Mouse (Mus musculus) heart, embryonic 10.5 days (tissue): ENCODE measurements around the gene Tcf7. TPM values are rescaled to one million over a fixed set of nuclear protein-coding genes. Genes with fewer than 3 reads are reported as not detected.

Experiments
- DNase-seq: peaks from one replicate; pipeline ENCODE4 v3.0.0-alpha.2; 2017; ENCODE audit warnings: low spot score
- H3K27ac ChIP-seq: fragments of 300-500 bp; sonication (generic); 2 replicates; pipeline ENCODE4 v1.5.1; 2016; ENCODE audit warnings: mild to moderate bottlenecking
- H3K27me3 ChIP-seq: fragments of 300-500 bp; sonication (generic); 2 replicates; pipeline ENCODE4 v1.6.1; 2016; ENCODE audit warnings: mild to moderate bottlenecking; ENCODE audit not compliant: poor library complexity, insufficient read depth, severe bottlenecking
- H3K36me3 ChIP-seq: fragments of 300-500 bp; sonication (generic); 2 replicates; pipeline ENCODE4 v1.6.1; 2016; ENCODE audit warnings: mild to moderate bottlenecking, moderate library complexity
- H3K4me1 ChIP-seq: fragments of 300-500 bp; sonication (generic); 2 replicates; pipeline ENCODE4 v1.6.1; 2016; ENCODE audit warnings: mild to moderate bottlenecking
- H3K4me3 ChIP-seq: fragments of 300-500 bp; sonication (generic); 2 replicates; pipeline ENCODE4 v1.5.1; 2016; ENCODE audit warnings: mild to moderate bottlenecking, moderate library complexity
- H3K9me3 ChIP-seq: fragments of 300-500 bp; sonication (generic); 2 replicates; pipeline ENCODE4 v1.6.1; 2016; ENCODE audit warnings: mild to moderate bottlenecking, moderate library complexity
- WGBS: fragments of 180-500 bp; shearing (Covaris S2); methylation state at CpG from one replicate; pipeline ENCODE4 v1.1.7; 2016; 5-methylcytosine and 5-hydroxymethylcytosine counted together
- polyA plus RNA-seq: library from polyadenylated mRNA; unstranded; fragments of >200 nt; fragmentation: Nextera tagmentation; extraction: Ambion mirVana; gene quantifications from 2 replicates; pipeline ENCODE4 v1.2.1, GENCODE M21; 2016

Tcf7 gene
- polyA plus RNA-seq, result 7.6 and 11.5 TPM in 2 replicates

DNA sequence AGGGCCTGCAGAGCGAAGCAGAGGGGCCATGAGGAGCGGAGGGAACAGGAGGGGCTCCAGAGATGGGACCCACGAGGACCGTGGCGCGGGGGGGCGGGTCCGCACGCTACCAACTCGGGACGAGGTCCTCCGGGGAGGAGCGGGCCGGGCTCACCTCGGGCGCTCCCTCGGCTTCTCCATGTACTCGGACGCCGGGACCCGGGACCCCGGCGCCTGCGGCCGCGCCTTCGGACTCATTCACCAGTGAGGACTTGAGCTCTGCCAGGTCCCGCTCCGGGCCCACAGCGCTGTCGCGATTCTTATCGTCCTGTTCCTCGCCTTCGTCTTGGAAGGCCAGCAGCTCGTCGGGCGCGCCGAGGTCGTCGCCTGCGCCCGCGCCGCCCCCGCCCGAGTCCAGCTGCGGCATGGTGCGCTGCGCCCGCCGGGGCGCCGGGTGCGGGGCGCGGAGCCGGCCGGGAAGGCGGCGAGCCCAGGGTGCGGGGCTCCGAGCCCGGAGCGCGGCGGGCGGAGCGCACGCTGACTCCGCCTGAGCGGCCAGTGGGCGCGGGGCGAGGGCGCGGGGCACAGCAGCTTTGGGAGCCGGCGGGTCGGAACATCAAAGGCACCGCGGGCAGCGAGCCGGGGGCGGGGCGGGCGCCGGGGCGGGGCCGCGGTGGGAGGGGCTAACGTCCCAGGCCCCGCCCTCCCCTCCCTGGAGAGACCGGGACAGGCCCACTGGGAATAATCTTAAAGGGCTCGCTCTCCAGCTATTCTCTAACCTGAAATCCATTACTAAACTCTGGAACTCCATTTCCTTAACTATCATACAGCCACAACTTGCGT is at the start of gene Tcf7:
TSS of gene Tcf7 (minus strand) at position 241 of the 822 bp plus-strand sequence.
- H3K36me3 ChIP-seq, result peaks cover 11% of the 10 kb centered on the region
- H3K4me1 ChIP-seq, result peaks cover 56% of the 10 kb centered on the region
- WGBS, result under 1% methylated on average over 94 of the region's 97 CpGs
- peak within 1 kb of the TSS; percentile 81 for H3K4me3 ChIP-seq
- H3K27me3 ChIP-seq, result peaks cover 36% of the 10 kb centered on the region
- H3K27ac ChIP-seq, result peak within 1 kb of the TSS; percentile 89
- peak; percentile 91 for DNase-seq
- H3K9me3 ChIP-seq, result no peaks in the 10 kb centered on the region

DNA sequence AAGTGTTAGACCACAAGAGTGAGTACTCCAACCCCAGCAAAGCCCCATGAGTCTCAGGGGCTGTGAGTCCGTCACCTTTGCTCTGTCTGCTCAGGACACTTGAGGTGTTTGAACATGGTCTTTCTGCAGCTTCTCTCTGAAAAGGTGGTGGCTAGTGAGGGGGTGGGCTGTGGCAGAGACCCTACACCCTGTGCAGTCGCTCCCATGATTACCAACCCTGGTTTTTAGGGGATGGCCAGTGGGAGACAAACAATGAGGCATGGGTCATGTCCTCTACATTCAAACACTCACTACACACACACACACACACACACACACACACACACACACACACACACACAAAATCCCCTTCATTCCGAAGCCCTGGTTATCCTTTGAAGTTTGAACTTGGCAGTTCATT is 44.5 kb upstream of the Tcf7 start:
- no peaks in the 10 kb centered on the region for H3K36me3 ChIP-seq
- H3K4me3 ChIP-seq, result no peak overlapping the region
- peaks cover 26% of the 10 kb centered on the region for H3K27me3 ChIP-seq
- no peak for DNase-seq
- no peaks in the 10 kb centered on the region for H3K9me3 ChIP-seq
- no peaks in the 10 kb centered on the region for H3K4me1 ChIP-seq
- 63% methylated on average over 3 of the region's 3 CpGs for WGBS
- no peak overlapping the region for H3K27ac ChIP-seq

DNA sequence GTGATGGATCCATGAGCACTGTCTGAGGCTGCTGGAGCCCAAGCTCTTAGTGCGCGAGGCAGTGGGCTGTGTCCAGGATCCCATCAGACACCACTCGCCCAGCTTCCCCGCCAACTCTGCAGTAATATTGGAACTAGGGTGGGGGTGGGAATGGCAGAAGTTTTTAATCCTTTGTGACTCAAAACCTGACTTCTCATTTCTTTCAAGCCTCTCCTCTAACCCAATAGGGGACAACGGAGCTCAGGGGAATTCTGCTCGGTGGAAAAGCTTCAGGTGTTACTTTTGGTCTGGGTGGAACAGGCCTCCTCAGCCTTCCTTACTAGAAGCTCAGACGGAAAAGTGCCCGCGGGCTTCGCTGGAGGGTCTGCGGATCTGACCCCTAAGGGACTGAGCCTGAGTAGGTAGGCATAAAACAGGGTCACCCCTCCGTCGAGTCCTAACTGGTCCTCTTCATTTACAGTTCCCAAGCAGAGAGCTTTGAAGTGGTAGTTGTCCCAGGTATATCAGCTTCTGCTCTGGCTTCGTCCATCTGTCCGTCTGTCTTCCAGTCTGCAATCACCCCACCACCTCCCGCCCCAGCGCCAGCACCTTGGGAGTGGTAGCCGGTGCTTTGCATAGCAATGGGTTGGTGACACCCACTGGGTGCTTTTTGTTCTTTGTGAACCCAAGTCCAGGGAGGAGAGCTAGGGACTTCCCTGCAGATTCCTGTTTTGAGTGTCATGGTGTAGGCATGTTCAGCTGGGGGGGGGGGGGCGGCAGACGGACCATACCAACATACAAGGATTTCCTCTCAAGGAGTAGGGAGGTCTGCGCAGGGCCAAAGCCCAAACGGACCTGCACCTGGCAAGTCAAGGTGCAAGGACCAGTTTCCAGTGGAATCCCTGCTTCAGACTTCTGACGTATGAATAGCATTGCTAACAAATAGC is 41.9 kb upstream of the Tcf7 start:
- Histone ChIP-seq H3K4me1 (no peaks in the 10 kb centered on the region), H3K4me3 (no peak overlapping the region), H3K27ac (no peak overlapping the region), H3K27me3 (peaks cover 26% of the 10 kb centered on the region), H3K36me3 (no peaks in the 10 kb centered on the region), H3K9me3 (no peaks in the 10 kb centered on the region)
- no peak for DNase-seq
- 53% methylated on average over 23 of the region's 23 CpGs for WGBS

DNA sequence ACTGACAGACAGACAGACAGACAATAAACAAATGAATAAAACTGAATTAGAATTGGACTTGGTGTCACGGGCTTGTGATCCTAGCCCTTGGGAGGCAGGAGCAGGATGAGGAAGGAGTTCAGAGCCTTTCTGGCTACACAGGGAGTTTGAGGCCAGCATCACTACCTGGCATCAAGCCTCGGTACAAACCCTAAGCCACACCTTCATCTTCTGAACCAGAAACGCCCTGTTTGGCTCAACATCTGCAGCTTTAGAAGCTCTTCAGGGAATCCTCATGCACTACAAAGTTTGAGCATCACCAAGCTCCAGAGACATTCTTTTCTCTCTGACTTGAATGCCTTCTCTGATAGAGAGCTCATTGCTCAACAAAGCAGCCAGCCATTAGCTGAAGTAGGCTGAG is 38.7 kb upstream of the Tcf7 start:
- DNase-seq, result no peak
- Histone ChIP-seq H3K36me3 (no peaks in the 10 kb centered on the region), H3K4me3 (no peak overlapping the region), H3K27ac (no peak overlapping the region), H3K27me3 (peaks cover 26% of the 10 kb centered on the region), H3K4me1 (peaks cover 9% of the 10 kb centered on the region), H3K9me3 (no peaks in the 10 kb centered on the region)
- WGBS, result 69% methylated on average over 3 of the region's 3 CpGs

DNA sequence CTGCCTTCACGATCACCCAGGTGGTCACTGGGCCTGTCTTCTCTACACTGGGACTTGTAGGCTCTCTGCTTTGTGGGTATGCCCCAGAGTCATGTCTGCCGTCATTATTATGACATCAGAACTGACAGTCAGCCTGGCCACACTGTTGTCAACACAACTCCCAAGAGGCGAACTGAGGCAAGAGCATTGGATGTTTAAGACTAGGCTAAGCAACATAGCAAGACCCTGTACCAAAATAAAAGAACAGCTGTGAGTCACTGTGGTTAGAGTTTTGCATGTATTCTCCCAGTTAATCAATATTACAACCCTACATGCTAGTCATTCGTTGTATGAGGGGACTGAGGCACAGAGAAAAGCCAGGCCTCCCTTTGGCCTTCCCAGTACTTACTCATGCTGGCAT is 37.7 kb upstream of the Tcf7 start:
- 75% methylated on average over 4 of the region's 4 CpGs for WGBS

DNA sequence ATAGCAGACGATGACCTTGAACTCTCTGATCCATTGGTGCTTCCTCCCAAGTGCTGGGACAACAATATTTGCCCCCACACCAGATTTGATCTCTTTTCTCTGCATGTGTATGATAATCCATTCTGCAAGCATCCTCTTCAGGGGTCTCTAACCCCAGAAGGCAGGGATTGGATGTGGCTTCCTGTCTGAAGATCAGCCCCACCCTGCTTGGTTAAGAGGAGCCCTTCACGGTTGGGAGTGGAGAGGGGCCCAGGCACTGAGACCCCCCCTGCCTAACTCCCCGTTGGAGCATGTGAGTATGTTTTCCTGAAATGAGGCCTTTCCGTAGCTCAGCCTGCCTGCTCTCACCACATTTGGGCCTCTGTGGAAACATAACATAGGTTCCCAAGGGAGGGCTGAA is 36.9 kb upstream of the Tcf7 start:
- Histone ChIP-seq H3K27me3 (peaks cover 26% of the 10 kb centered on the region), H3K4me3 (no peak overlapping the region), H3K9me3 (no peaks in the 10 kb centered on the region), H3K4me1 (peaks cover 12% of the 10 kb centered on the region), H3K36me3 (no peaks in the 10 kb centered on the region), H3K27ac (no peak overlapping the region)
- 62% methylated on average over 4 of the region's 4 CpGs for WGBS
- no peak for DNase-seq

More for the DNA sequence above, 37.7 kb upstream of the Tcf7 start:
- Histone ChIP-seq H3K27ac (no peak overlapping the region), H3K36me3 (no peaks in the 10 kb centered on the region), H3K4me1 (peaks cover 9% of the 10 kb centered on the region), H3K9me3 (no peaks in the 10 kb centered on the region), H3K4me3 (no peak overlapping the region), H3K27me3 (peaks cover 27% of the 10 kb centered on the region)
- no peak for DNase-seq

DNA sequence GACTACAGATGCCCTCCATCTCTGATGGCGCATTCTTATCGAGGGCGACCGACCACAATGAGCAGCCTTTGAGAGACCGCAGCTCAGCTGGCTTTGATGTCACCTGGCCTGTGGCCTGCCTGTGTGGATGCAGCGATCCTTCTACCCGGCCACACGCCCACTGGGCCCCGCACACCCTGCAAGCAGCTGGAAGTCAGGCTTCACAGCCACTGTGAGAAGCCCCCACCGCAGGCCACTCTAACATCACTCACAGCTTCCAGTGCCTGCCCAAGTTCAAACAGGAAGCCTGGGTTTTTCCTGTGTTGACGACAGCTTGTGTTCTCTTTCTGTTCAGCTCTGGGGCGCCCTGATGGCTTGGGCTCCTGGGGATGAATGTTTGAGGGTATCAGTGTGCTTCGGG is 35.6 kb upstream of the Tcf7 start:
- Histone ChIP-seq H3K9me3 (no peaks in the 10 kb centered on the region), H3K36me3 (no peaks in the 10 kb centered on the region), H3K27me3 (peaks cover 23% of the 10 kb centered on the region), H3K4me1 (peaks cover 22% of the 10 kb centered on the region), H3K27ac (peak overlapping the region; percentile 2; the same call in 1 of the 2 replicates), H3K4me3 (no peak overlapping the region)
- WGBS, result 53% methylated on average over 13 of the region's 13 CpGs
- DNase-seq, result no peak

DNA sequence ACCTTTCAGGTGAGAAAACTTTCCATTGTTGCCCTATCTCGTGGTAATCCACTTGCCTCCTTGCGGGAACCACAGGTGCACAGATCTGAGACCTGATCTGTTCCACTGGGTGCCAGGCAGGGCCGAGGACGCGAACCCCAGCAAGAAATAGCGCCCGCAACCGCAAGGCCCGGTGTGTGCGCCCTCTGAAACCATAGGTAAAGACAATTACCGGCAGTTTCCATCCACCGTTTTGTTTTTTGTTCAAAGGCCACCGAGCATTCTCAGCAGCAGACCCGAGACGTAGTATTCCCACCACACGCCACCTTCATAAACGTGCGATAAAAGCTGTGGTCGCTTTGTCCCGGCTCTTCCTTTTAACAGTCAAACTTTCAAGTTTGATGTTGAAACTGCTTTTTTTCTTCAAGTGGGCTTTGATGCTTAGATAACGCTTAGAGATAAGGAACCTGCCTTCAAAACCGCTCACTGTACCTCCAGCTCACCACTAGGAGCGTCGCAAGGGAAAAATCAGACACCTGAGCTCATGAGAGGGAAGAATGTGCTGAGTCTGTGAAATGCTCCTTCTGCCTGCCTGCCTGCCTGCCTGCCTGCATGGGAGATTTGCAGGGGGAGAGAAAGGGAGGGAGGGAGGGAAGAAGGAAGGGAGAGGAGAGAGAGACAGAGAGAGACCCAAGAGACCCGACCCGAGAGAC is 31.4 kb upstream of the Tcf7 start:
- WGBS, result 10% methylated on average over 26 of the region's 26 CpGs
- Histone ChIP-seq H3K27ac (0 out of 2 replicates have a peak overlapping the region, but pooled peaks have one; percentile 13), H3K36me3 (no peaks in the 10 kb centered on the region), H3K4me1 (peaks cover 35% of the 10 kb centered on the region), H3K4me3 (peak overlapping the region; percentile 12; the same call in 1 of the 2 replicates), H3K9me3 (no peaks in the 10 kb centered on the region), H3K27me3 (peaks cover 21% of the 10 kb centered on the region)
- no peak for DNase-seq

DNA sequence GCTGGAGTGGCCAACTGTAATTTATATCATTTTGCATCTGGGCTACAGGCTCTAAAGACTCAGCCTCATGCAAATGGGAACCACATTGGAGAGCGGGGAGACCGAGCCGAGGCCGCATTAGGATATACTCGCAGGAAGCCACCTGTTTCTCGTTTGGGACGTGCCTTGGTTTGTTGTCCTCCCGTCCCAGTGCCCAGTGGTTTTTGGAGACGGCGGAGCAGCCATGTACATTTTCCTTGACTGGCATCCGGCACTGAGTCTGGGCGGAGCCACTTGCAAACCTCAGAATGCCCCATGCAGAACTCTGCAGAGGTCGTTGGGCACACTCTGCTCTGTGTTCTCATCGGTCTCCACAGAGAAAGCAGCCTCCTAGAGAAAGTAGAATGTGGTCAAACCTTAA is 27.9 kb upstream of the Tcf7 start:
- no peak overlapping the region for H3K4me3 ChIP-seq
- no peak overlapping the region for H3K27ac ChIP-seq
- H3K27me3 ChIP-seq, result peaks cover 17% of the 10 kb centered on the region
- H3K4me1 ChIP-seq, result peaks cover 36% of the 10 kb centered on the region
- H3K9me3 ChIP-seq, result no peaks in the 10 kb centered on the region
- WGBS, result 71% methylated on average over 14 of the region's 14 CpGs
- DNase-seq, result no peak
- H3K36me3 ChIP-seq, result no peaks in the 10 kb centered on the region

DNA sequence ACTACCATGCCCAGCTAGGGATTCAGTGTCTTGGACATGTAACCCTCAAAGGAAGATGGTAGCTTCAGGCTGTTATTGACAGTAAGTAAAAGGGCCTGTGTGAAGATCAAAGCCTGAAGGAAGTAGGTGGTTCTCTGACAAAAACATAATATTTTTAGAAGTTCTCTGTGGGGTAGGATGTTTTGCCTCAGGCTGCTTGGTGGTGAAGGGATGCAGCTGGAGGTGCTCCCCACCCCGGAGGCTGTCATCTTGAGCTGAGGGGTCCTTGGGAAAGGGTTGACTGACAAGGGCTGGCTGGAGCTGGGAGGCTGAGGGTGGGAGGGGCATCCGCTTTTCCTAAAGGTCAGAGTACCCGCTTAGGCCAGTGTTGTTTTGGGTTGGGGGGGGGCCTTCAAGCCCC is 26.7 kb upstream of the Tcf7 start:
- WGBS, result 62% methylated on average over 3 of the region's 3 CpGs
- peaks cover 8% of the 10 kb centered on the region for H3K27me3 ChIP-seq
- H3K4me1 ChIP-seq, result peaks cover 32% of the 10 kb centered on the region
- no peaks in the 10 kb centered on the region for H3K9me3 ChIP-seq
- H3K4me3 ChIP-seq, result no peak overlapping the region
- H3K36me3 ChIP-seq, result no peaks in the 10 kb centered on the region
- DNase-seq, result no peak
- H3K27ac ChIP-seq, result no peak overlapping the region

DNA sequence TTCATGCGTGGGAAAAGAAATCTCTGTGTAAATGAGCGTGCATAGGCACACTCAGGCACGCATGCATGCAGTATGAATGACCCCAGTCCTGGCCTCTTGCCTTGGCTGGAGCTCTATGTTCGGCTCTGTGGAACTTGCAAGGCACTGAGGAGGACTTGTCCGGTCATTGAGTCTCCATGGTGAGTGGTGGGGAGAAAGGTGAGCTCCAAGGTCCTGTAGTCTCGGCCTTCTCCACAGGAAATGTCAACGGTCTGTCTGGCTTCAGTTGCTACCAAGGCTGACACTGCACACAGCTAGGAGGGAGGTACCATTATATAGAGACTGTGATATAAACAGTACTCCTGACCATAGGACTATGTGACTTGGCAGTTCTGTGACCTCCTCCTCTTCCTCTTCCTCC is 23.6 kb upstream of the Tcf7 start:
- 74% methylated on average over 7 of the region's 7 CpGs for WGBS
- Histone ChIP-seq H3K27ac (no peak overlapping the region), H3K4me3 (no peak overlapping the region), H3K9me3 (no peaks in the 10 kb centered on the region), H3K4me1 (peaks cover 17% of the 10 kb centered on the region), H3K27me3 (no peaks in the 10 kb centered on the region), H3K36me3 (no peaks in the 10 kb centered on the region)
- no peak for DNase-seq

DNA sequence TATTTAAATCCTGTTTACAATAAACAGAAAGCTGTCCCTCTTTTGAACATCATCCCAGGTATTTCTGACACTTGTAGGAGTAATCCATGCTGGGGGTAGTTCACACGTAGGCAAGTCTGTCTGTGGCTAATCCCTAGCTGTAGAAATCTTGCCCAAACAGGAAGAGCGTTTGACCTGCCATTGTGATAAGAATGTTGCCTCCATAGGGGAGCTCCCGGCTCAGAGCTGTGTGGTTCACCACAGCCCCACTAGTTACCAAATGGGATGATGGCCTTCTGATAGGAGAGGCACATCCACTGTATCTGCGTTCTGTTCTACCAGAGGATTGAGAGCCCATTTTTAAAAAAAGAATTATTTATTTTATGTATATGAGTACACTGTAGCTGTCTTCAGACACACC is 22.5 kb upstream of the Tcf7 start:
- no peak overlapping the region for H3K27ac ChIP-seq
- no peaks in the 10 kb centered on the region for H3K27me3 ChIP-seq
- peaks cover 10% of the 10 kb centered on the region for H3K4me1 ChIP-seq
- no peak overlapping the region for H3K4me3 ChIP-seq
- WGBS, result 30% methylated on average over 4 of the region's 4 CpGs
- no peaks in the 10 kb centered on the region for H3K9me3 ChIP-seq
- H3K36me3 ChIP-seq, result no peaks in the 10 kb centered on the region
- DNase-seq, result no peak
